Mouse (Mus musculus): ENCODE measurements around the gene Oxnad1.

Oxnad1 gene

GRCm38 (mm10) chr14:32112124-32112523 is 26.9 kb downstream of the Oxnad1 start:
- CTCF ChIA-PET: interaction anchor here in 3 of 4 experiments (0.6 to 3.2 kb wide), 4 partner anchors 10 to 979 kb away, joined by 4 to 18 read pairs (median 5); partner anchors contain the start of gene Dph3 (in 1 of the 3)
- POLR2A ChIA-PET: interaction anchor here in 3 of 4 experiments (0.6 to 2.9 kb wide), 14 partner anchors 9 to 402 kb away, joined by 3 to 20 read pairs (median 4); partner anchors contain the start of genes Dph3 (in 1 of the 3) and Oxnad1 (in 1 of the 3)

DNA sequence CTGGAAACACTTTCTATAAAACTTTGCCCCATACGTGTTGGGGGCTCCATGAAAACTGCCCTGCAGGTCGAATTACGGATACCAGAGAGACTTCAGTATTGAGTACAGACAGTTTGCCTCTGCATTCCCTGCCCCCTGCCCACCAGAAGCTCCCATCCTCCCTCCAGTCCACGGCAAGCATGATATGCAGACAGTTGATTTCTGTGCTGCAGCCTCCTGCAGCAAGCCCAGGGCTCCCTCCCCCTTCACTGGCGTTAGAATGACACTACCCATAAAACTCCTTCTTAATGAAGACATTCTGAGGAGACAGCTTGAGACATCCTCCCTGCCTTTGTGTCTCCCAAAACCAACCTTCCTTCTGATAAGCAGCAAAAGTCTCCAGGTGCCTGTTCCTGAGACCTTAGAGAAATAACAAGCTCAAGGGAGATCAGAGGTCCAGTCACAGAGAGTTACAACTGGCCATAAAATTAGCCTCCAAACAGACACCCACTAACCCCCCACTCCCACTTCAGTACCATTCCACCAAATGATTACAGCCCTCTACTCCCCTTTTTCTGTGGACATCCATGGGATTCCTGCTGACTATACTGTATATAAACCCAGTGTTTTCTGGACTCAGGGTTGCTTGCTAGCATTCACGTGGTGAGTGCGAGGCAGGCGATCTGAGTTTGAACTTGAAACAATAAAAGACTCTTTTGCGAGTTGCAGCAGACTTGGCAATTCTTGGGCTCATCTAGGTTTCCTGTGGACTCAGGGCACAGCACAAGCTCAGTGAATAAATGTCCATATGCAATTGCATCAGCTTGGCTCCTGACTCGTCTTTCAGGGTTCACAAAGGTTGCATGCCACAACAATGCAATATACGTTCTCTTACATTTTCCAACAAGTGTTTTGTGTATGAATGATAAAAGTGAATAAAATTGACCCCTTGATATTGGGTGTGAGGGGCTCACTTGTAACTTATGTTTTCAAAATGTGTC is 36.1 kb downstream of the Oxnad1 start:
- ChIA-PET CTCF (interaction anchor here (0.6 to 3.1 kb wide), 7 partner anchors 9 to 127 kb away, joined by 3 to 18 read pairs (median 3); partner anchors contain the start of gene Oxnad1 (in 1 of the 4)), POLR2A (interaction anchor here (0.5 to 6.9 kb wide), 22 partner anchors 9 to 169 kb away, joined by 3 to 54 read pairs (median 3); partner anchors contain the start of genes Dph3 (in 1 of the 4), Ncoa4 (in 1 of the 4) and Oxnad1 (in 1 of the 4))

GRCm38 (mm10) chr14:32121920-32122315 is 36.7 kb downstream of the Oxnad1 start:
- ChIA-PET CTCF (interaction anchor here (0.6 to 3.1 kb wide), 8 partner anchors 8 to 710 kb away, joined by 3 to 18 read pairs (median 3); partner anchors contain the start of gene Oxnad1 (in 1 of the 4)), POLR2A (interaction anchor here in 3 of 4 experiments (0.8 to 6.9 kb wide), 15 partner anchors 10 to 76 kb away, joined by 3 to 54 read pairs (median 6); partner anchors contain the start of genes Dph3 (in 1 of the 3), Ncoa4 (in 1 of the 3) and Oxnad1 (in 1 of the 3))

DNA sequence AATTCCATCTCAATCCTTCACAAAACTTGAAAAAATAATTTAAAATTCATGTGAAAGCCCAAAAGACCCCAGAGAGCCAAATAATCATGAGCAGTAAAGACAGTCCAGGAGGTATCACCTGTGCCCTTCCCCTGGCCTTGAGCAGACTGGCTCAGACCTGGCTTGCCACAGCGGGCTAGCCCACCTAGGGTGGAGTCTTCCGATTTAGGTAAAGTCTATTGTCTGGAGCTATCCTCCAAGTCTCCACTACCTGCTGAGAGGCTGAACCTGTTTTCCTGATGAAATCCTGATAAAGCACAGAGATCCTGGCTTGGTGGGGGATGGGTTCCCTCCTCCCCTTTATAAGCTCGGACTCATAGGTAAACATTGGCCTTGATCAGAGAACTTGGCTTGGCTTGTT is 39.1 kb downstream of the Oxnad1 start:
- ChIA-PET POLR2A (interaction anchor here (0.7 to 6.9 kb wide), 27 partner anchors 10 to 80 kb away, joined by 3 to 54 read pairs (median 5); partner anchors contain the start of genes Ncoa4 (in 2 of the 4), Dph3 (in 1 of the 4), Msmb (in 1 of the 4) and Oxnad1 (in 1 of the 4)), CTCF (no interaction called here)

- ChIA-PET POLR2A (interaction anchor here in 3 of 4 experiments (0.6 to 6.9 kb wide), 18 partner anchors 9 to 192 kb away, joined by 3 to 54 read pairs (median 5); partner anchors contain the start of gene Ncoa4 (in 3 of the 3)), CTCF (interaction anchor here in 1 of 4 experiments (1.3 kb wide), 1 partner anchor 9 kb away, joined by 4 read pairs; no protein-coding TSS in a partner anchor)
Observed at GRCm38 (mm10) chr14:32125256-32125655, 40.1 kb downstream of the Oxnad1 start.

GRCm38 (mm10) chr14:32128409-32128808 is 43.2 kb downstream of the Oxnad1 start:
- CTCF ChIA-PET: no interaction called here
- POLR2A ChIA-PET: interaction anchor here in 2 of 4 experiments (1.1 to 1.5 kb wide), 4 partner anchors 31 to 72 kb away, joined by 3 to 8 read pairs (median 3); partner anchors contain the start of gene Ncoa4 (in 2 of the 2)

- POLR2A ChIA-PET: interaction anchor here in 2 of 4 experiments (0.8 to 1.3 kb wide), 5 partner anchors 15 to 61 kb away, joined by 3 to 4 read pairs (median 3); partner anchors contain the start of gene Ncoa4 (in 1 of the 2)
Observed at GRCm38 (mm10) chr14:32131836-32132235, 46.7 kb downstream of the Oxnad1 start.

GRCm38 (mm10) chr14:32134293-32134692 is 49.1 kb downstream of the Oxnad1 start:
- POLR2A ChIA-PET: interaction anchor here (0.5 to 5.5 kb wide), 46 partner anchors 8 to 1170 kb away, joined by 3 to 54 read pairs (median 4); partner anchors contain the start of genes Ncoa4 (in 4 of the 4), Dph3 (in 1 of the 4) and Oxnad1 (in 1 of the 4)
- CTCF ChIA-PET: interaction anchor here in 2 of 4 experiments (0.7 to 1.3 kb wide), 6 partner anchors 9 to 489 kb away, joined by 3 to 4 read pairs (median 3); partner anchors contain the start of gene Ncoa4 (in 1 of the 2)

More at GRCm38 (mm10) chr14:32131836-32132235, 46.7 kb downstream of the Oxnad1 start:
- CTCF ChIA-PET: no interaction called here

GRCm38 (mm10) chr14:32136467-32136866 is 51.3 kb downstream of the Oxnad1 start:
- CTCF ChIA-PET: interaction anchor here in 1 of 4 experiments (0.7 kb wide), 1 partner anchor 1437 kb away, joined by 3 read pairs; no protein-coding TSS in a partner anchor

DNA sequence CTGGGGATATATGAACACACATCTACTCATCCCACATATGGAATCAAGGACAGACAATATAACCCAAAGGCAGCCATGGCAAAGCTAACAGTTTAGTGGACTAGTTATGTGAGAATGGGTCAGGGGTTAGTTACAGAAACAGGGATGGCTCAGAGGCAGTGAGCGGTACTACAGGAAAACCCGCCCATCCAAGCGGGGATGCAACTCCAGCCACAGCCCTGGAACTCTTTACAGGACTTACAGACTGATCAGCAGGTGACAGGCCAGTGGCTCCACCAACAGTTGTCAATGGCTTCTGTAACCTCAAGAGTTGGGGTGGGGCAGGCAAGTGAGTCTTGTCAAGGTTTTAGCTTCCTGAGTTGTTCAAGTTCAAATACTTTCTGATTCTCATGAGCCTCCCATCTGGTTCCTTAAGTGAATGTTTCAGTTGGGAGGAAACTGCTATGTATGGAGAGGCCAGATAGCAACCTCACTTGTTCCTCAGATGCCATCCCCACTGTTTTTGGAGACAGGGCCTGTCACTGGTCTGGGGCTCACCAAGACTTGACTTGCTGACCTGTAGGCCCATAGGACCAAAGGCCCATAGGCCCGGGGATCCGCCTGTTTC is 55.3 kb downstream of the Oxnad1 start:
- CTCF ChIA-PET: interaction anchor here in 2 of 4 experiments (0.7 to 1.0 kb wide), 2 partner anchors 9 to 29 kb away, joined by 3 to 6 read pairs; no protein-coding TSS in a partner anchor
- POLR2A ChIA-PET: interaction anchor here in 3 of 4 experiments (0.5 to 2.8 kb wide), 14 partner anchors 12 to 491 kb away, joined by 3 to 9 read pairs (median 4); partner anchors contain the start of genes Ncoa4 (in 2 of the 3), Dph3 (in 1 of the 3), Oxnad1 (in 1 of the 3) and Parg (in 1 of the 3)

More at GRCm38 (mm10) chr14:32136467-32136866, 51.3 kb downstream of the Oxnad1 start:
- POLR2A ChIA-PET: interaction anchor here in 3 of 4 experiments (0.5 to 5.5 kb wide), 13 partner anchors 12 to 1804 kb away, joined by 3 to 54 read pairs (median 4); partner anchors contain the start of gene Ncoa4 (in 1 of the 3)

DNA sequence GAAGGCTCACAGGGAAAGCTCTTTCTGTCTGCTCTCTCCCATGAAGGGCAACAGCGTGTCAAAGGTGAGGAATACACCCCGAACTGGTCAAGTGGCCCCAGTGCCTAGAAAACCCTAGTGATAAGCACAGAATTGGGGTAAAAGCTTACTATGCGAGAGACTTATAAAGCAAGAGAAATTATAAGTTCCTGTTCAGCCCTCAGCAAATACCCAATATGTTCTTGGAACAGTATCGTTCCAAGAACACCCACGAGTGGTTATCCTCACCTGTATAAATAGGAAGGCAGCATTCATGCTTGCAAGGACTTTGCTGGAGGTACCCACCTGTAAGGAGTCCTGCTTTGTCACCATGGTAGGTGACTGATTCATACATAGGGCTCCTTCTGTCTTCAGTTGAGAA is 56.5 kb downstream of the Oxnad1 start, which contains the start of gene Msmb:
TSS of gene Msmb (plus strand) at position 301 of the 400 bp plus-strand sequence.
- ChIA-PET POLR2A (interaction anchor here in 3 of 4 experiments (0.5 to 2.8 kb wide), 17 partner anchors 8 to 535 kb away, joined by 3 to 9 read pairs (median 5); partner anchors contain the start of genes Ncoa4 (in 2 of the 3), Dph3 (in 1 of the 3), Oxnad1 (in 1 of the 3) and Parg (in 1 of the 3)), CTCF (no interaction called here)

DNA sequence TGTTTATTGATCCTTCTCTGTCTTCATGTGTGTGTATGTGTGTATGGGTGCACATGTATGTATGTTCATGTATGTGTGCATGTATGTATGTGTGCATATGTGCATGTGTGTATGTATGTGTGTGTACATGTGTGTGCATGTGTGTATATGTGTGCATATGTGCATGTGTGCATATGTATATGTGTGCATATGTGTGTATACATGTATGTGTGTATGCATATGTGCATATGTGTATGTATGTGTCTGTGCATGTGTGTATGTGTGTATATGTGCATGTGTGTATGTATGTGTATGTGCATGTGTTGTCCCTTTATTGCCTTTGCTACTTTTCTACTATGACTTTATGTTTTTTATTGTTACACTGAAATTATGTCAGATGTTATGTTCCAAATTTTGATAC is 59.6 kb downstream of the Oxnad1 start:
- POLR2A ChIA-PET: interaction anchor here in 2 of 4 experiments (0.5 to 2.9 kb wide), 4 partner anchors 15 to 22 kb away, joined by 3 to 18 read pairs (median 3); partner anchors contain the start of gene Ncoa4 (in 1 of the 2)

DNA sequence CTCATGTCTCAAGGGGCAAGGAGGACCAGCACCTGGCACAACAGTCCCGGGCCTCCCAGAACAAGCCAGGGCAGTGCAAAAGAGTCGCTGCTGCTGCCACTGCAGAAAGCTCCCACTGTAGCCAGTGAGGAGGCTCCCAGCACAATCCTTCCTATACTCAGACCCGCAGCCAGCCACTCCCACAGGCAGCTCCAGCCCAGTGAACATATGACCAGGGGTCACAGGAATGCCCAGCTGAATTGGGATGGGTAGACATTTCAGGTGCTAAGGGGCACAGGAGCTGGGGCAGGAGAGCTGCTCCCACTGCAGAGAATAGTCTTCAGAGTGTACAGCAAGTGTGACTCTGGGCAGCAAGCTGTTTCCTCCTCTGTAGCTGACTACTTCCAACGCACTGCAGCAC is 60.2 kb downstream of the Oxnad1 start:
- CTCF ChIA-PET: no interaction called here
- POLR2A ChIA-PET: interaction anchor here (0.6 to 2.9 kb wide), 12 partner anchors 10 to 60 kb away, joined by 3 to 18 read pairs (median 6); partner anchors contain the start of genes Ncoa4 (in 3 of the 4), Dph3 (in 1 of the 4) and Oxnad1 (in 1 of the 4)

More for the DNA sequence above, 59.6 kb downstream of the Oxnad1 start:
- CTCF ChIA-PET: no interaction called here

DNA sequence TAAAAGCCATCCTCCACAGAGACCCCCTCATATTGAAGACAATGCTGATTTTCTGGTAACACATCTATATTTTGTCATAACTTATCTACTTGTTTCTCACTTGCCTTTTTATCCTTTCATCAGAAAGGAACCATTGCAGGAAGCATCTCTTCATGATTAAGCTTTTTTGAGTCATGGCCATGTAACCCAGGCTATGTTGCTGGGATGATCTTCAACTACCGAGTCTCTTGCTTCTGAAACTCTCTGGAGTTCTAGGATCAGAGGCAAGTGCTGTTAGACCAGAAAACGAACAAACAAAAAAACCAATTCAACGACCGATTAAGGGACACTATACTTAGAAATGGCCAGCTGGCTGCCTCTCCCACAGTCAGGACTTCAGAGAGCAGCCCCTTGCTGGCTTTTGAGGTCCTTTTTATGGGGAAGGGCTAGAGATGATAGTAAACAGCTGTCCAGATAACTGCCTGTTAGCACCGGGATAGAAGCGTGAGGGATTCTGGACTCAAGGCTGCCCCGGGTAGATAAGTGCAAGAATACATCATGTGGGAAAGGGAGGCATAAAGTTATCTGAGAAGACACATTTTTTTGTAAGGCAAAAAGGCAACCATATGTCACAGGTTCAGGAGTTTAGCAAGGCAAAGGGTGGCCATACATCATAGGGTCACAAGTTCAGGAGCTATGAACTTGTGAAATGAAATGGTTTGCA is 60.8 kb downstream of the Oxnad1 start:
- ChIA-PET POLR2A (interaction anchor here (0.6 to 2.9 kb wide), 16 partner anchors 9 to 60 kb away, joined by 3 to 18 read pairs (median 4); partner anchors contain the start of genes Ncoa4 (in 3 of the 4), Dph3 (in 1 of the 4) and Oxnad1 (in 1 of the 4)), CTCF (interaction anchor here in 1 of 4 experiments (0.9 kb wide), 1 partner anchor 25 kb away, joined by 3 read pairs; no protein-coding TSS in a partner anchor)

- ChIA-PET CTCF (interaction anchor here in 1 of 4 experiments (0.9 kb wide), 1 partner anchor 25 kb away, joined by 3 read pairs; no protein-coding TSS in a partner anchor), POLR2A (interaction anchor here in 2 of 4 experiments (1.1 to 2.9 kb wide), 11 partner anchors 8 to 61 kb away, joined by 3 to 18 read pairs (median 7); partner anchors contain the start of genes Ncoa4 (in 2 of the 2), Dph3 (in 1 of the 2) and Oxnad1 (in 1 of the 2))
Observed at GRCm38 (mm10) chr14:32146578-32146977, 61.4 kb downstream of the Oxnad1 start.

DNA sequence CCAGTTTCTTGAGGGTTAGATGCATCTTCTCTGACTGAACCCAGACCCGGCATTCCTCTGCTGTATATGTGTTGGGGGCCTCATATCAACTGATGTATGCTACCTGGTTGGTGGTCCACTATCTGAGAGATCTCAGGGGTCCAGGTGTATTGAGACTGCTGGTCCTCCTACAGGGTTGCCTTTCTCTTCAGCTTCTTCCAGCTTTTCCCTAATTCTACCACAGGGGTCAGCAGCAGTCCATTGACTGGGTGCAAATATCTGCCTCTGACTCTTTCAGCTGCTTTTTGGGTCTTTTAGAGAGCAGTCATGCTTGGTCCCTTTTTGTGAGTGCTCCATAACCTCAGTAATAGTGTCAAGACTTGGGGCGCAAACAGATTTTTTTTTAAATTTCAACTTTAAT is 65.7 kb downstream of the Oxnad1 start:
- POLR2A ChIA-PET: interaction anchor here in 2 of 4 experiments (1.0 to 1.9 kb wide), 3 partner anchors 14 to 51 kb away, joined by 3 to 9 read pairs (median 4); partner anchors contain the start of genes Parg (in 1 of the 2) and Timm23 (in 1 of the 2)
- CTCF ChIA-PET: interaction anchor here in 1 of 4 experiments (0.7 kb wide), 1 partner anchor 8 kb away, joined by 4 read pairs; the partner anchor contains the start of gene Ncoa4
